Mouse (Mus musculus): ENCODE measurements around the gene H1foo.

- TF ChIP-seq CTCF (IDR thresholded peaks at IDR 0.05; ENCODE audit: low read depth, low read length) (no peak), GATA1 (IDR thresholded peaks at IDR 0.05; ENCODE audit: borderline replicate concordance, low read length) (no peak), TAL1 (conservative IDR thresholded peaks at IDR 0.05; ENCODE audit: low read depth, low read length) (no peak)
Observed at GRCm38 (mm10) chr6:115986472-115987095, 41.8 kb downstream of the H1foo start.
